Mouse (Mus musculus) forebrain, embryonic 13.5 days (tissue): ENCODE measurements around the gene Zfp60. TPM values are rescaled to one million over a fixed set of nuclear protein-coding genes. Genes with fewer than 3 reads are reported as not detected.
A peak's percentile ranks its signal among the peaks of the same experiment; 100 is the strongest.

Experiments
- ATAC-seq: fragments of 200-750 bp; cut with Nextera tagmentation; 2 replicates; pipeline ENCODE4 v1.8.0; 2017
- H3K27ac ChIP-seq: fragments of 300-500 bp; sonication (generic); 2 replicates; pipeline ENCODE4 v1.5.1; 2015; ENCODE audit warnings: inconsistent platforms, mild to moderate bottlenecking, moderate library complexity
- H3K27me3 ChIP-seq: fragments of 300-500 bp; sonication (generic); 2 replicates; pipeline ENCODE4 v1.6.1; 2015; ENCODE audit warnings: mild to moderate bottlenecking, inconsistent platforms
- H3K36me3 ChIP-seq: fragments of 300-500 bp; sonication (generic); 2 replicates; pipeline ENCODE4 v1.6.1; 2015; ENCODE audit warnings: mild to moderate bottlenecking, inconsistent platforms; ENCODE audit not compliant: poor library complexity, severe bottlenecking
- H3K4me1 ChIP-seq: fragments of 300-500 bp; sonication (generic); 2 replicates; pipeline ENCODE4 v1.6.1; 2015; ENCODE audit warnings: inconsistent platforms
- H3K4me2 ChIP-seq: fragments of 300-500 bp; sonication (generic); 2 replicates; pipeline ENCODE4 v1.6.1; 2015; ENCODE audit warnings: inconsistent platforms, mild to moderate bottlenecking, moderate library complexity
- H3K4me3 ChIP-seq: fragments of 300-500 bp; sonication (generic); 2 replicates; pipeline ENCODE4 v1.5.1; 2015; ENCODE audit warnings: mild to moderate bottlenecking, inconsistent platforms
- H3K9ac ChIP-seq: fragments of 300-500 bp; sonication (generic); 2 replicates; pipeline ENCODE4 v1.6.1; 2015; ENCODE audit warnings: mild to moderate bottlenecking, inconsistent platforms
- H3K9me3 ChIP-seq: fragments of 300-500 bp; sonication (generic); replicated peaks from 2 replicates; pipeline ENCODE4 v1.6.1; 2016; ENCODE audit warnings: inconsistent platforms
- WGBS: fragments of 180-500 bp; shearing (Covaris S2); methylation state at CpG from one replicate; pipeline ENCODE4 v1.1.7; 2015; 5-methylcytosine and 5-hydroxymethylcytosine counted together
- polyA plus RNA-seq: library from polyadenylated mRNA; unstranded; fragments of >200 nt; fragmentation: Nextera tagmentation; extraction: Ambion mirVana; gene quantifications from 2 replicates; pipeline ENCODE4 v1.2.1, GENCODE M21; 2015

Gene Zfp60
- polyA plus RNA-seq = 116 and 129 TPM in 2 replicates

DNA sequence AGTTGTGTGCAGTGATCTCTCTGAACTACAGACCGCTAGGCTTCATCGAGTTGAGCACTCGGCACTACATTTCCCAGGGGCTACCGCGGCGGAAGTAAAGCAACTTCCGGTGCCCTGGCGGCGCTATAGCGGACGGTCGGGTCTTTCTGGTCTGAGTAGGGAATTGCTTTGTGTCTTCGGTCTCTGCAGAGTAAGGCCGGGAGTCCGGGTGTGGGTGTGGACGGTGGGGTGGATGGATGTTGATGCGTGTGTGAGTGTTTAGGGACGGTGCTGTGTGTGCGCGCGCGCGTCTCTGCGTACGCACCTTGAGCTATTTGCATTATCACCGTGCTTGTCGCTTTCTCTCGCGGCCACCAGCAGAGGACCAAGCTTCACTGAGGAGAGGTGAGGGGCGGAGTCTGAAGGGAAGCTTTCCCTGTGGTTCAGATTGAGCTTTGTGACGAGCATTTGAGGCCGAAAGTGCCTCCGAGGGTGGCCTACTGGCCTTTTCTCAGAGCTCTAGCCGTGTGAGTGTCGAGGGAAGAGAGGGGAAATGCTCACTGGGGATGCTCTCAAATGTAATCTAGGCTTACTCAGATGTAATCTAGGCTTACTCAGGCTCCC lies at the start of gene Zfp60:
Gene Zfp60 (plus strand): TSS at position 109 of the 603 bp plus-strand sequence.
- Histone ChIP-seq H3K36me3 (no peaks in the 10 kb centered on the region), H3K4me3 (peak within 1 kb of the TSS; percentile 80), H3K9me3 (no peaks in the 10 kb centered on the region), H3K27me3 (no peaks in the 10 kb centered on the region), H3K4me2 (peak within 1 kb of the TSS; percentile 74), H3K27ac (peak within 1 kb of the TSS; percentile 99), H3K9ac (peak within 1 kb of the TSS; percentile 96), H3K4me1 (peaks cover 37% of the 10 kb centered on the region)
- peak; percentile 94 for ATAC-seq
- under 1% methylated on average over 35 of the region's 35 CpGs for WGBS

DNA sequence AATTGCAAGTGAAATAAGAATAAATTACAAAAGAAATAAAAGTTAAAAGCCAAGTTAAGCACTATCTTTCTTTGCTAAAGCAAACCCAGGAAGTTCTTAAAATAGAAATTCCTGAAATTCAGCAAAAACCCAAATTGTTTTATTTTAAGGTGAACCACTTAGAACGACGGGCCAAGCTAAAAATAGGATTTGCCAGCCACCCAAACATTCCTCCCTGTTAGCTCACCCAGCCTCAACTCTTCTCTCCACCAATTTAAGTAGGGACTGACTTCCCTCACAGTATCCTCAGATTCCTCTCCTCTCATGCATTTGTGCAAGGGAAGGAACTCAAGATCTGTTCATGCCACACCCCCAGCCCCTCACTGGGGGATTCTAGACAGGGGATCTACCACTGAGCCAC lies 48.0 kb upstream of the Zfp60 start:
- ATAC-seq = no peak

DNA sequence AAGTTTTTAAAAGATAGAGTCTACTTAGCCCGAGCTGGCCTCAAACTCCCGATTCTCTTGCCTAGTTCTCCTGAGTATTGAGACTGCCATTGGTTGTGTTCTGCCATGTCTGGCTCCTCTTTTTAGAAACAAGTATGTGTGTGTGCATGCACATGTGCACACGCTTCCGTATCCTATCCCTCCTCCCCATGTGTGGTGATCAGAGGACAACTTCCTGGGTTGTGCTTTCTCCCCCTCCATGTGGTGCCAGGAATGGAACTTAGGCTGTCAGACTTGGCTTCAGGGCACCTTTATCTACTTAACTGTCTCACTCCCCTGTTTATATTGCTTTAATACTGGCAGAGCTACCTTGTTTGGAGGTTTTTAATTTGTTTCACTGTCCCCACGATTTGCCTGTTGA lies 46.0 kb upstream of the Zfp60 start:
- no peaks in the 10 kb centered on the region for H3K9me3 ChIP-seq
- peak overlapping the region; percentile 45; the same call in 1 of the 2 replicates for H3K9ac ChIP-seq
- H3K4me3 ChIP-seq = peak overlapping the region; percentile 23
- no peak for ATAC-seq
- H3K27me3 ChIP-seq = no peaks in the 10 kb centered on the region
- no peaks in the 10 kb centered on the region for H3K36me3 ChIP-seq
- WGBS = 38% methylated on average over 5 of the region's 5 CpGs
- peak overlapping the region; percentile 51 for H3K4me2 ChIP-seq
- H3K27ac ChIP-seq = no peak overlapping the region
- H3K4me1 ChIP-seq = peaks cover 22% of the 10 kb centered on the region

More for the DNA sequence above, 48.0 kb upstream of the Zfp60 start:
- whole genome bisulfite sequencing = 87% methylated on average over 2 of the region's 2 CpGs
- no peak overlapping the region for H3K4me3 ChIP-seq
- no peaks in the 10 kb centered on the region for H3K36me3 ChIP-seq
- H3K27me3 ChIP-seq = no peaks in the 10 kb centered on the region
- peaks cover 10% of the 10 kb centered on the region for H3K4me1 ChIP-seq
- H3K27ac ChIP-seq = no peak overlapping the region
- H3K9ac ChIP-seq = no peak overlapping the region
- H3K4me2 ChIP-seq = no peak overlapping the region
- H3K9me3 ChIP-seq = no peaks in the 10 kb centered on the region

DNA sequence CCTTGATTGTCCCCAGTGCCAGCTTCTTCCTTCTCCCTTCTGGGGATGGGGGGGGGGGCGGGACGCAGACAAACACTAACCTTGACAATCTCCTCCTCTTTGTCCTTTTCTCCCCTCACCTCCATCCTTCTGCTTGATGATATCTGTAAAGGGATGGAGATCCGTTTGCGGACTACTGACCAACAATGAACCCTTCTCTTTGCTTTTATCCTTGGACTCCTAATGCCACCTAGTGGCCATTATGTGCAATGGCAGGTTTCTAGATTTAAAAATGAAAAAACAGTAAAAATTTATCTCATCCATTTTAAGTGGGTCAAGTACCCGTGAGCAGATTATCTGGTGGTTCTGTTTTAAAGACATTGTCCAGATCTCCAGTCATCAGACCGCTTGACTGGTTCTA lies 45.5 kb upstream of the Zfp60 start:
- Histone ChIP-seq H3K4me1 (peaks cover 25% of the 10 kb centered on the region), H3K27me3 (no peaks in the 10 kb centered on the region), H3K9me3 (no peaks in the 10 kb centered on the region), H3K36me3 (no peaks in the 10 kb centered on the region), H3K4me3 (peak overlapping the region; percentile 23), H3K4me2 (peak overlapping the region; percentile 51), H3K27ac (no peak overlapping the region), H3K9ac (peak overlapping the region; percentile 45; the same call in 1 of the 2 replicates)
- WGBS = 1% methylated on average over 6 of the region's 6 CpGs
- no peak for ATAC-seq

DNA sequence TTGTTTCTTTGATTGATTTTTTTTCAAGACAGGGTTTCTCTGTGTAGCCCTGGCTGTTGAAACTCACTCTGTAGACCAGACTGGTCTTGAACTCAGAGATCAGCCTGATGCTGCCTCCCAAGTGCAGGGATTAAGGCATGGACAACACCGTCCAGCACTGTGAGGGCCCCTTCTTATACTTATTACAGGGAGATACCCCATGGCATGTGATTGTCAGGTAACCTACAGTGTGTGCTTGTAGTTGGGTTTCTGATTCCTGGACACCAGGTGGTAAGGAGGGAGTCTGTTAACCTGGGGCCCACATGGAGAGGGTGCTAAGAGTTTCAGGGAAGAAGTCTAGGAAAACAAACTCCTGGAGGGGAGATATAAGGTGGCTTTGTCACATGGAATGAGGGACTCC lies 44.1 kb upstream of the Zfp60 start:
- Histone ChIP-seq H3K4me1 (peaks cover 26% of the 10 kb centered on the region), H3K9me3 (no peaks in the 10 kb centered on the region), H3K27me3 (no peaks in the 10 kb centered on the region), H3K36me3 (no peaks in the 10 kb centered on the region), H3K4me2 (no peak overlapping the region), H3K9ac (no peak overlapping the region), H3K4me3 (no peak overlapping the region), H3K27ac (no peak overlapping the region)
- no peak for ATAC-seq
- 83% methylated on average over 1 of the region's 1 CpGs for WGBS

DNA sequence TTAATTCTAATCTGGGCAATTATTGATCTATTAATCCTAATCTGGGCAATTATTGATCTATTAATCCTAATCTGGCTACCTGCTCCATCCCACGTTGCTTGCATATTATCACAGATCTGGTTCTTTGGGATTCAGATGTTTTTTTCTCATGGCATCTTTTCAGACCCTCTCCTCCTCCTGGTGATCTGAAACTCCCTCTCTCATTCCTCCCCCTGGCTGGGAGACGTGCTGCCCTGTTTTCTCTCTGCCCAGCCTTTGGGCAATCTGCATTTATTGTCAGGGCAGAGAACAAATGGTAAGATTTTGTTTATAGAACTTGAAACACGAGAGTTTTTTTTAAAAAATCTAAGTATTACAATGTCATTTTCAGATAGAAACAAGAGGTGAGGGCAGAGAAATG lies 43.4 kb upstream of the Zfp60 start:
- Histone ChIP-seq H3K4me2 (peak overlapping the region; percentile 73), H3K27ac (no peak overlapping the region), H3K36me3 (no peaks in the 10 kb centered on the region), H3K4me1 (peaks cover 26% of the 10 kb centered on the region), H3K9me3 (no peaks in the 10 kb centered on the region), H3K9ac (peak overlapping the region; percentile 77), H3K27me3 (no peaks in the 10 kb centered on the region), H3K4me3 (peak overlapping the region; percentile 50)
- ATAC-seq = no peak
- 67% methylated on average over 3 of the region's 3 CpGs for WGBS

DNA sequence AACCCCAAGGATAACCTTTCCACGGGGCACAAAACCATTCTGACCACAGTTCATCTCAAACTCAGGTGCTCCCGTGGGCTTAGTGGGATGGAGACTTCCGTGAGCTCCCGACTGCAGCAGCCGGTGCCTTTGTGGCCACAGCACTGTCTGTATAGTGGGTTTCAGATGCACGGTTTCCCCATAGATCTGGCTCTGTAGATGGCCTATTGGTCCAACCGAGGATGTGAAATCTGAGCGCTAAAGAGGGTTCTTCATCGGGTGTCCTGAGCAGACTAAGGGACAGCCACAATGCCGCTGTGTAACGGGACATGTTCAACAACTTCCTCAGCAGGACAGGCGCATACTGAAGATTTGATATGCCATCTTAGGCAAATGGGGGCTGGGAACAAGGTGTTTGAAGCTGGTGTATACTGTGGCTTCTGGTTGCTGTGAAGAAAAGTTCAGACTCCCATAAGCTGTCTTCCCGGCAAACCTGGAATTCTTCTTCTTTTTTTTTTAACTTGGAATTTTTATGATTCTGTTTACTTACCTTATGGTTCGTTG lies 42.9 kb upstream of the Zfp60 start:
- ATAC-seq = no peak

DNA sequence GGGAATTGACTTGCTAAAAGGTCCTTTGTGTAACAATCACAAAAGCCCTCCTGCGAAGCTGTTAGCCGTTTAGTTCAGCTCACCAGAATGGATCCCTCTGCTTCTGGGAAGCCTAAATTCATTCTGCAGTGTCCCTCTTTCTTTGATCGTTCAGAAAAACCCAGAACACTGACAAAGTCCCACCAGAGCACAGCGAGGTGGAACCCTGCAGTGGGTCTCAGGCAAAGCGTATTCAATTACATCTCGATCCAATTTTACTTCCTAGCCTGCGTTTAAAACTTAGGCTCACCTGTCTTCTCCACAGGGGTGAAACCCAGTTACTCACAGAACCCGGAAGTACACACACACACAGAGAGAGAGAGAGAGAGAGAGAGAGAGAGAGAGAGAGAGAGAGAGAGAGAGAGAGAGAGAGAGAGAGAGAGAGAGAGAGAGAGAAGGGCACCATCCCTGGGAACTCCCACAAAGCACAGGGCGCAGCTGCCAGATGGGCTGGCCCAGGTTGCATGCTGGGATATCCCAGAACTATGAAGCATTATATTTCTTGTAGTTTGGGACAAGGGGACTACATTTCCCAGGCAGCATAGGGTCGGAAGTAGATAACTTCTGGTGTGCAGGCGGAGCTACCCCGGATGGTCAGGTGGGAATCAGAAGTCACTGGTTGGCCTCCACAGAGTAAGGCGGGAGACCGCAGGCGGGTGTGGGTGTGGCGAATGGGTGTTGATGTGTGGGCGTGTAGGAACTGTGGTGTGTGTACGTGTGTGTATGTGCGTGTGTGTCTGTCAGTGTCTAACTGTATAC lies 42.2 kb upstream of the Zfp60 start, which contains the start of gene Zfp607b:
Gene Zfp607b (plus strand): TSS at position 526 of the 798 bp plus-strand sequence.
- H3K9ac ChIP-seq = peak within 1 kb of the TSS; percentile 77
- peak within 1 kb of the TSS; percentile 50 for H3K4me3 ChIP-seq
- no peaks in the 10 kb centered on the region for H3K9me3 ChIP-seq
- peaks cover 3% of the 10 kb centered on the region; the same call in 1 of the 2 replicates for H3K36me3 ChIP-seq
- peak within 1 kb of the TSS; percentile 73 for H3K4me2 ChIP-seq
- peak within 1 kb of the TSS; percentile 71 for H3K27ac ChIP-seq
- no peaks in the 10 kb centered on the region for H3K27me3 ChIP-seq
- peak; percentile 98 for ATAC-seq
- peaks cover 26% of the 10 kb centered on the region for H3K4me1 ChIP-seq
- WGBS = under 1% methylated on average over 19 of the region's 19 CpGs

More for the DNA sequence above, 42.9 kb upstream of the Zfp60 start:
- Histone ChIP-seq H3K36me3 (no peaks in the 10 kb centered on the region), H3K4me2 (peak overlapping the region; percentile 73), H3K4me1 (peaks cover 26% of the 10 kb centered on the region), H3K9ac (peak overlapping the region; percentile 77), H3K27me3 (no peaks in the 10 kb centered on the region), H3K27ac (peak overlapping the region; percentile 71), H3K9me3 (no peaks in the 10 kb centered on the region), H3K4me3 (peak overlapping the region; percentile 50)
- 35% methylated on average over 14 of the region's 14 CpGs for WGBS

DNA sequence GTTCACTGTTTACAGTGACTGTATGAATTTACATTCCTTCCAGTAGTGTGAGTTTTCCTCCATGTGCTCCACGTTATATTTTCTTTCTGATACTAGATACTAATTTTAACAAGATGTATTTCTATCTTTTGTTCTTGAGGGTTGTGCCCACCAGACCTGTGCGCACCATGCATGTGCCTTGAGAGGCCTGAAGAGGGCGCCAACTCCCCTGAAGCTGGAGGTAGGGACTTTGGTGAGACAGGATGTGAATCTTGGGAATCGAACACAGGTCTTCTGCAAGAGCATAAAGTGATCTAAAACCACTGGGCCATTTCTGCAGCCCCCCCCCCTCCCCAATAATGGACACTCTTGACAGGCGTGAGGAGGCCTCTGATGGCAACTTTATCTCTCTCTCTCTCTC lies 40.1 kb upstream of the Zfp60 start:
- WGBS = 35% methylated on average over 5 of the region's 5 CpGs
- no peak overlapping the region for H3K4me2 ChIP-seq
- H3K9me3 ChIP-seq = no peaks in the 10 kb centered on the region
- no peak overlapping the region for H3K9ac ChIP-seq
- no peaks in the 10 kb centered on the region for H3K27me3 ChIP-seq
- peaks cover 13% of the 10 kb centered on the region; the same call in 1 of the 2 replicates for H3K36me3 ChIP-seq
- no peak for ATAC-seq
- H3K4me1 ChIP-seq = peaks cover 21% of the 10 kb centered on the region
- H3K27ac ChIP-seq = no peak overlapping the region
- H3K4me3 ChIP-seq = no peak overlapping the region

DNA sequence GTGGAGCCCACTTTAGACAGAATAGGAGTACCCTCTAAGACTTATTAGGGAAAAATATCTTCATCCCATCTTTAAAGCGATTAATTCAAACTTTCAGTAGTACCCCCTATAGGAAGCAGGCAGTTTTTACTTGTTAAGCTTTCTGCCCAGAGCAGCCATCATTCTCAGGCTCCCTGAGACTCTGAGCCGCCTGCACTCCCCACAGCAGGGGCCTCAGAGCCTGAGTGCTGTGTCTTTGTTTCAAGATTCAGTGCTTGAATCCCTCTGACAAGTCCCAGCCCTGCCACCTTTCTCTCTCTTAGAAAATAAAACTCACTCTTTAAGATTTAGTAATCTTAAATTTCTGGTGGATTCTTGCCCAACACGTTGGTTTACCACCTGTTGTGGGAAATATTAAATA lies 34.5 kb upstream of the Zfp60 start:
- Histone ChIP-seq H3K27me3 (no peaks in the 10 kb centered on the region), H3K9me3 (no peaks in the 10 kb centered on the region), H3K27ac (no peak overlapping the region), H3K9ac (no peak overlapping the region), H3K4me3 (no peak overlapping the region), H3K36me3 (peaks cover 34% of the 10 kb centered on the region), H3K4me1 (no peaks in the 10 kb centered on the region), H3K4me2 (no peak overlapping the region)
- WGBS = 17% methylated on average over 3 of the region's 3 CpGs
- ATAC-seq = no peak

DNA sequence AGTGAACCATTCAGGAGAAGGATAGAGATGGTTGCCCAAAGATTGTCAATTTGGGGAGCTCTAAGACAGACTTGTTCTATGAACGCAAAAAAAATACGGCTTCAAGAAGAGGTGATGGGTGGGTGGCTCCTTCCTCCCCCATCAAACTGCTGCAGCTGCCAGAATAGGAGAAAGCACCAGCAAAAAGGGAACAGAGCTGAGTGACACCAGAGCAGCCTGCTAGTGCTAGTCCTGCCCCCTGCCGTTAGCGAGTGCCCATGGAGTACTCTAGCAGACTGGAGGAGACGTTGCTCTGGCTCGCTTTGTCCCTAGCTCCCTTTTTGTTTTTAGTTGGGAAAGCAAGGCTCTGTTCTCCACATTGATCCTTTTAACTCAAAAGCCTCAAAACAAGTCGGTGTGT lies 20.8 kb upstream of the Zfp60 start:
- no peak overlapping the region for H3K27ac ChIP-seq
- ATAC-seq = no peak
- H3K9ac ChIP-seq = no peak overlapping the region
- no peak overlapping the region for H3K4me3 ChIP-seq
- no peaks in the 10 kb centered on the region for H3K36me3 ChIP-seq
- no peaks in the 10 kb centered on the region for H3K4me1 ChIP-seq
- H3K9me3 ChIP-seq = peaks cover 19% of the 10 kb centered on the region
- H3K27me3 ChIP-seq = no peaks in the 10 kb centered on the region
- WGBS = 77% methylated on average over 7 of the region's 7 CpGs
- H3K4me2 ChIP-seq = no peak overlapping the region

DNA sequence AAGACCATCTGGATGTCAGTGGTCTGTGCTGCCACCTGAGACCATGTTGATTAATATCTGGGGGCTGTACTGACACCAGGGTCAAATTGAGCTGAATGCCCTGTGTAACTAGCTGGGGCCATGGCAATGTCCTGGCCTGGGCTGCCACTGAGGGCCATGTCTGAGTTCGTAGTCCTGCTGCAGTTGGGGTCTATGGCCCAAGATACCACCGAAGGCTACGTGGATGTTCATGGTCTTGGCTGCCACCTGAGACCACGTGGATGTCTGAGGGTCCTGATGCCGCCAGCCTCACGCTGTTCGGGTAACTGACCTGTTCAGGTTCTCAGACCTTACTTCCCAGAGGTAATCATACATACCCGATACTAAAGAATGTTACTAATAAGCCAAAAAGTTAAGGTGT lies 9.2 kb upstream of the Zfp60 start:
- Histone ChIP-seq H3K36me3 (no peaks in the 10 kb centered on the region), H3K4me1 (no peaks in the 10 kb centered on the region), H3K27ac (no peak overlapping the region), H3K9ac (no peak overlapping the region), H3K9me3 (no peaks in the 10 kb centered on the region), H3K27me3 (no peaks in the 10 kb centered on the region), H3K4me2 (no peak overlapping the region), H3K4me3 (no peak overlapping the region)
- ATAC-seq = no peak
- WGBS = 92% methylated on average over 8 of the region's 8 CpGs
